Mouse (Mus musculus) forelimb bud, embryonic 11.5 days (tissue): ENCODE results near the gene Camk2n2.
"Not testable (repeated sequence)": the region's sequence is repeated elsewhere in the genome, so short reads cannot be mapped to it uniquely, and the experiment has no call there.

Source experiments
- DNase-seq: peaks from one replicate; pipeline ENCODE4 v3.0.0-alpha.2; 2012; ENCODE audit warnings: low read depth, low spot score

The Camk2n2 gene

GRCm38 (mm10) chr16:20621191-20621990, at the start of gene Camk2n2:
Gene Camk2n2 (minus strand): TSS chr16:20621287.
- DNase-seq, result no peak

- no peak for DNase-seq
Observed at GRCm38 (mm10) chr16:20670291-20670690, 49.2 kb upstream of the Camk2n2 start.

- not testable (repeated sequence) for DNase-seq
Observed at GRCm38 (mm10) chr16:20668013-20668412, 46.9 kb upstream of the Camk2n2 start, which contains the start of gene Eif4g1. Gene Eif4g1 (plus strand): TSS chr16:20668313.

- no peak for DNase-seq
Observed at GRCm38 (mm10) chr16:20657661-20658060, 36.6 kb upstream of the Camk2n2 start.

- DNase-seq, result no peak
Observed at GRCm38 (mm10) chr16:20653315-20653714, 32.2 kb upstream of the Camk2n2 start.

GRCm38 (mm10) chr16:20651947-20652310, 30.8 kb upstream of the Camk2n2 start:
- DNase-seq, result no peak

GRCm38 (mm10) chr16:20651076-20651946, 30.2 kb upstream of the Camk2n2 start, which contains the start of gene Psmd2:
Gene Psmd2 (plus strand): TSS chr16:20651652.
- peak; percentile 91 for DNase-seq

- DNase-seq, result no peak
Observed at GRCm38 (mm10) chr16:20643911-20644310, 22.8 kb upstream of the Camk2n2 start.

GRCm38 (mm10) chr16:20642161-20642560, 21.1 kb upstream of the Camk2n2 start:
- peak; percentile 51 for DNase-seq

GRCm38 (mm10) chr16:20638367-20638766, 17.3 kb upstream of the Camk2n2 start:
- DNase-seq, result no peak

- DNase-seq, result no peak
Observed at GRCm38 (mm10) chr16:20637410-20637809, 16.3 kb upstream of the Camk2n2 start.

- DNase-seq, result no peak
Observed at GRCm38 (mm10) chr16:20629731-20630634, 8.9 kb upstream of the Camk2n2 start, which contains the start of gene Ece2. Gene Ece2 (plus strand): TSS chr16:20629828.

GRCm38 (mm10) chr16:20628871-20629391, 7.8 kb upstream of the Camk2n2 start:
- no peak for DNase-seq

GRCm38 (mm10) chr16:20623211-20623610, 2.1 kb upstream of the Camk2n2 start:
- no peak for DNase-seq

GRCm38 (mm10) chr16:20621991-20622685, 1.1 kb upstream of the Camk2n2 start:
- DNase-seq, result peak; percentile 47

- no peak for DNase-seq
Observed at GRCm38 (mm10) chr16:20620751-20621190, 316 bp downstream of the Camk2n2 start.

- no peak for DNase-seq
Observed at GRCm38 (mm10) chr16:20620399-20620735, 720 bp downstream of the Camk2n2 start.

- no peak for DNase-seq
Observed at GRCm38 (mm10) chr16:20619541-20620398, 1.3 kb downstream of the Camk2n2 start.
